Mouse (Mus musculus): ENCODE measurements around the gene H2-M2. TPM values are rescaled to one million over a fixed set of nuclear protein-coding genes. Genes with fewer than 3 reads are reported as not detected.
"Not testable (repeated sequence)": the region's sequence is repeated elsewhere in the genome, so short reads cannot be mapped to it uniquely, and the experiment has no call there.

The H2-M2 gene
- total RNA-seq (2021): not detected
- long read RNA-seq, experiment 1: 0 reads
- long read RNA-seq, experiment 2: 0 reads

- intact Hi-C loops (cut with DNase I): no loop called here
- no peak for TF ChIP-seq CTCF (IDR thresholded peaks at IDR 0.05)
- no peak within 1 kb of the TSS for H3K27ac ChIP-seq
- DNase-seq (ENCODE audit: extremely low spot score in 1 of 2, low spot score in 2 of 2): no peak
- no peak within 1 kb of the TSS for H3K4me3 ChIP-seq
Measured at GRCm38 (mm10) chr17:37483452-37483851, at the start of gene H2-M2. TSS of gene H2-M2 (minus strand) at chr17:37483552.

GRCm38 (mm10) chr17:37525427-37525826, 42.1 kb upstream of the H2-M2 start:
- H3K4me3 ChIP-seq; H3K27ac ChIP-seq; intact Hi-C loops (cut with DNase I); DNase-seq (ENCODE audit: extremely low spot score in 1 of 2, low spot score in 2 of 2): not testable (repeated sequence)

DNA sequence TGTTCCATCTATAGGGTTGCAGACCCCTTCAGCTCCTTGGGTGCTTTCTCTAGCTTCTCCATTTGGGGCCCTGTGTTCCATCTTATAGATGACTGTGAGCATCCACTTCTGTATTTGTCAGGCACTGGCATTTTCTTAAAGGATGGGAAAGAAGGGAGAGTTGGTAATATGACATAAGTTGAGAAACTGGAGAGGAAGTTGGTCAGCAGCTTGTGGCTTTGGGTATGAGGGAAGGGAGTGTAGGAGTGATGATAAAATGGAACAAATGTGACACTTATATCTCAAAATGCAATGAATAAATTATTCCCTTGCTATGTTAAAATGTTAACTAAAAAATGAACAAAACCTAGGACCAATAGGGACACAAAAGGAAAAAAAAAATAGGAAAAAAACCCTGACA, 41.3 kb upstream of the H2-M2 start:
- intact Hi-C loops (cut with DNase I); H3K27ac ChIP-seq; DNase-seq (ENCODE audit: extremely low spot score in 1 of 2, low spot score in 2 of 2); H3K4me3 ChIP-seq: not testable (repeated sequence)

- intact Hi-C loops (cut with DNase I): no loop called here
- Histone ChIP-seq H3K4me3 (no peak within 1 kb of the TSS), H3K27ac (no peak within 1 kb of the TSS)
- DNase-seq (ENCODE audit: extremely low spot score in 1 of 2, low spot score in 2 of 2): no peak
- TF ChIP-seq CTCF (IDR thresholded peaks at IDR 0.05): no peak
Measured at GRCm38 (mm10) chr17:37507730-37508129, 24.4 kb upstream of the H2-M2 start, which contains the start of gene Olfr111. TSS of gene Olfr111 (plus strand) at chr17:37508030.

DNA sequence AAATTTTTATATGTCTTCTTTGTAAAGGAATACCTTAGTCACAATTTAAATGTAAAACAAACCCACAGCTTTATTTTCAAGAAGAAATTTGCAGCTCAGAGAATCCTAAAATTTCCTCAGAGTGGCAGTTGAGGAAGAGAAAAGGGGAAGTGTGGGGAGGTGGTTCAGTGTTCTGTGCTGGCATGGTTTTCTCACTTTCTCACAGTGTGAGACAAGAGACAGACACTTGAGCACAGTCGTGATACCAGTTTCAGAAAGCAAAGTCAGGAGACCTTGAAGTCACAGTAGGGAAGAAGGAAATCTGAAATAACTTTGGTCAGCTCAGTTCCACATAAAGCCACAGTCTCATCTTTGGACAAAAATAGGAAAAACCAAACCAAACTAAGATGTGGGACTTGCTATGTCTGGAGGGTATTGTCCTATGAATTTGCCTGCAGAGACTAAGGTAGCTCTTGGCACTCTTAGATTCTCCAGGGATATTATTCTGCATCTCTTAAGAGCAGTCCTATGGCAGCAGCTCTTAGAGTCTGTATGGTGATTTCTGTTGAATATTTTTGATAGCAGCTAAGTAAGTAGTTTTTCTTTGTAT, 8.7 kb upstream of the H2-M2 start, which contains the start of gene Olfr110:
Gene Olfr110 (plus strand): TSS at position 539 of the 589 bp plus-strand sequence.
- no peak for DNase-seq (ENCODE audit: extremely low spot score in 1 of 2, low spot score in 2 of 2)
- intact Hi-C loops (cut with DNase I): no loop called here

GRCm38 (mm10) chr17:37458616-37459015, 24.7 kb downstream of the H2-M2 start, which contains the start of gene Olfr109:
TSS of gene Olfr109 (plus strand) at chr17:37458916.
- TF ChIP-seq CTCF (IDR thresholded peaks at IDR 0.05): no peak
- DNase-seq (ENCODE audit: extremely low spot score in 1 of 2, low spot score in 2 of 2): no peak
- H3K4me3 ChIP-seq: no peak within 1 kb of the TSS
- intact Hi-C loops (cut with DNase I): no loop called here
- H3K27ac ChIP-seq: no peak within 1 kb of the TSS

More for the DNA sequence above, 8.7 kb upstream of the H2-M2 start, which contains the start of gene Olfr110:
- Histone ChIP-seq H3K4me3 (no peak within 1 kb of the TSS), H3K27ac (no peak within 1 kb of the TSS)
- no peak for TF ChIP-seq CTCF (IDR thresholded peaks at IDR 0.05)

DNA sequence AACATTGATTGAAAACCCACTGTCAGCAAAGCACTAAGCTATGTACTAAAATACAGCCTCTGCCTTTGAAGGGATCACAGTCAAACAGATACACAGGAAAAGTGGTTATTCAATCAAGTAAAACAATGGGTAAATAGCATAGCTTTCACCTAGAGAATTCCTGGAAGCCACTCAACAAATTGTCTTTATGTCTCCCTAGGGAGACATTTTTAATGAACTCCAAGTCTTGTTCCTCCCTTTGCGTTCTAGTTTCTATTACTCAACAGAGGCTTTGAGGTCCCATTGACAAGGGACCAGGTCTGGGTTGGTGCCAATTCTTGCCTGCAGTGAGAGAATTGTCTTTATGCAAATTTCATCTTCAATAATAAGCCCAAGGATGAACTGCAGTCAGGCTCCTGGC, 38.2 kb downstream of the H2-M2 start, which contains the start of gene Olfr108:
Gene Olfr108 (plus strand): TSS at position 301 of the 400 bp plus-strand sequence.
- Histone ChIP-seq H3K4me3 (no peak within 1 kb of the TSS), H3K27ac (no peak within 1 kb of the TSS)
- no peak for TF ChIP-seq CTCF (IDR thresholded peaks at IDR 0.05)
- intact Hi-C loops (cut with DNase I): no loop called here
- DNase-seq (ENCODE audit: extremely low spot score in 1 of 2, low spot score in 2 of 2): no peak

Other genes starting within 250 kb of the H2-M2 start
- gene Olfr97, start 246.2 kb downstream of the H2-M2 start, total RNA-seq (2021): not detected
- not detected for gene Olfr98, start 219.8 kb downstream of the H2-M2 start, total RNA-seq (2021)
- 1 to 10 TPM; 3.1 to 3.6 TPM for gene H2-M3, start 213.3 kb downstream of the H2-M2 start, total RNA-seq (2021)
- not detected for gene Olfr99, start 200.1 kb downstream of the H2-M2 start, total RNA-seq (2021)
- gene Olfr101, start 179.2 kb downstream of the H2-M2 start, total RNA-seq (2021): not detected
- gene Olfr102, start 166.5 kb downstream of the H2-M2 start, total RNA-seq (2021): not detected
- gene Olfr103, start 143.9 kb downstream of the H2-M2 start, total RNA-seq (2021): not detected
- gene Olfr104-ps, start 124.0 kb downstream of the H2-M2 start, total RNA-seq (2021): not detected
- not detected for gene Olfr105-ps, start 104.5 kb downstream of the H2-M2 start, total RNA-seq (2021)
- not detected for gene Olfr106-ps, start 93.2 kb downstream of the H2-M2 start, total RNA-seq (2021)
- gene Olfr107, start 84.3 kb downstream of the H2-M2 start, total RNA-seq (2021): not detected
- gene Olfr108, start 38.1 kb downstream of the H2-M2 start, total RNA-seq (2021): not detected
- gene Olfr109, start 24.6 kb downstream of the H2-M2 start, total RNA-seq (2021): not detected
- not detected for gene Olfr110, start 8.9 kb upstream of the H2-M2 start, total RNA-seq (2021)
- gene Olfr111, start 24.5 kb upstream of the H2-M2 start, total RNA-seq (2021): not detected
- not detected for gene Olfr112, start 85.9 kb upstream of the H2-M2 start, total RNA-seq (2021)
- not detected for gene Olfr113, start 94.1 kb upstream of the H2-M2 start, total RNA-seq (2021)
- gene Olfr114, start 109.2 kb upstream of the H2-M2 start, total RNA-seq (2021): not detected
- gene Olfr115, start 143.6 kb upstream of the H2-M2 start, total RNA-seq (2021): not detected
- not detected for gene Olfr116, start 143.6 kb upstream of the H2-M2 start, total RNA-seq (2021)
- gene Olfr117, start 180.2 kb upstream of the H2-M2 start, total RNA-seq (2021): not detected
- not detected for gene Olfr118, start 183.4 kb upstream of the H2-M2 start, total RNA-seq (2021)
- not detected for gene Olfr119, start 213.0 kb upstream of the H2-M2 start, total RNA-seq (2021)
- gene Olfr120, start 238.3 kb upstream of the H2-M2 start, total RNA-seq (2021): not detected